Mouse (Mus musculus): ENCODE measurements at regions not wholly inside any gene's neighbourhood (a gene's known extent, or its start where the extent isn't known, plus 50 kb on each side); places are given as distances from the start of the nearest gene placed in this dataset.

DNA sequence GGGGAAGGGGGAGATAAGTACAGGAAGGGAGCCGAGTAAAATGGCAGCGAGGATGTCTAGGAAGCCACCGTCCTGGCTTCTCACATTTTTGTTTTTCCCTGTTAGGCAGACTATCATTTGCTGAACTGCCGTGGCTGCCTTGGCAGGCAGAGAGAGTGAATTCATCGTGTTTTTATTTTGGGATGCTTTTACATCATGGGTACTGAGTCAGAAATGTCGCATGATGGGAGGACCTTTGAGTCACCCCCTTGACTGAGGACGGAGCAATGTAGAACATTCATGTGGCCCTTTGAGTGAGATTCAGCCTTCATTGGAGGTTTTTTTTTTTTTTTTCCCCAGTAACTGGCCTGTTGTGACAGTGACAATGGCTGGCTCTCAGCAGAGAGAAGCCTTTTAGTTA, 71.2 kb upstream of the Medag start:
- no peak for TF ChIP-seq POLR2A (IDR thresholded peaks at IDR 0.05; ENCODE audit: insufficient read depth, low read depth, low read length)
- no peak for TF ChIP-seq CTCF (IDR thresholded peaks at IDR 0.05)
- no peak for TF ChIP-seq EP300 (IDR thresholded peaks at IDR 0.05; ENCODE audit: insufficient read depth, low read depth, low read length)
